Mouse (Mus musculus) hindbrain, embryonic 13.5 days (tissue): ENCODE results near the gene Kat7. TPM values are rescaled to one million over a fixed set of nuclear protein-coding genes. Genes with fewer than 3 reads are reported as not detected.
A peak's percentile ranks its signal among the peaks of the same experiment; 100 is the strongest.

ENCODE experiments used
- ATAC-seq: fragments of 200-750 bp; cut with Nextera tagmentation; 2 replicates; pipeline ENCODE4 v1.8.0; 2017; ENCODE audit warnings: moderate TSS enrichment; ENCODE audit not compliant: low FRiP score
- H3K27ac ChIP-seq: fragments of 300-500 bp; sonication (generic); 2 replicates; pipeline ENCODE4 v1.5.1; 2015; ENCODE audit warnings: inconsistent platforms, mild to moderate bottlenecking, moderate library complexity
- H3K27me3 ChIP-seq: fragments of 300-500 bp; sonication (generic); 2 replicates; pipeline ENCODE4 v1.6.1; 2015; ENCODE audit warnings: mild to moderate bottlenecking, inconsistent platforms
- H3K36me3 ChIP-seq: fragments of 300-500 bp; sonication (generic); 2 replicates; pipeline ENCODE4 v1.6.1; 2015; ENCODE audit warnings: mild to moderate bottlenecking, inconsistent platforms
- H3K4me1 ChIP-seq: fragments of 300-500 bp; sonication (generic); replicated peaks from 2 replicates; pipeline ENCODE4 v1.6.1; 2015; ENCODE audit warnings: inconsistent platforms
- H3K4me2 ChIP-seq: fragments of 300-500 bp; sonication (generic); 2 replicates; pipeline ENCODE4 v1.6.1; 2015; ENCODE audit warnings: inconsistent platforms, mild to moderate bottlenecking, moderate library complexity
- H3K4me3 ChIP-seq: fragments of 300-500 bp; sonication (generic); 2 replicates; pipeline ENCODE4 v1.5.1; 2015; ENCODE audit warnings: mild to moderate bottlenecking, inconsistent platforms
- H3K9ac ChIP-seq: fragments of 300-500 bp; sonication (generic); 2 replicates; pipeline ENCODE4 v1.6.1; 2015; ENCODE audit warnings: mild to moderate bottlenecking, inconsistent platforms
- H3K9me3 ChIP-seq: fragments of 300-500 bp; sonication (generic); 2 replicates; pipeline ENCODE4 v1.6.1; 2016; ENCODE audit warnings: inconsistent platforms
- WGBS: fragments of 180-500 bp; shearing (Covaris S2); methylation state at CpG from one replicate; pipeline ENCODE4 v1.1.7; 2015; 5-methylcytosine and 5-hydroxymethylcytosine counted together
- polyA plus RNA-seq: library from polyadenylated mRNA; unstranded; fragments of >200 nt; fragmentation: Nextera tagmentation; extraction: Ambion mirVana; gene quantifications from 2 replicates; pipeline ENCODE4 v1.2.1, GENCODE M21; 2015

The Kat7 gene
- 59.8 and 61.0 TPM in 2 replicates for polyA plus RNA-seq

GRCm38 (mm10) chr11:95310007-95310647 lies at the start of gene Kat7:
Gene Kat7, minus strand, starts transcription at chr11:95310246.
- no peaks in the 10 kb centered on the region for H3K9me3 ChIP-seq
- WGBS, result 0% methylated on average over 42 of the region's 42 CpGs
- ATAC-seq, result peak; percentile 96
- H3K9ac ChIP-seq, result peak within 1 kb of the TSS; percentile 92
- H3K4me2 ChIP-seq, result peak within 1 kb of the TSS; percentile 64
- H3K27ac ChIP-seq, result peak within 1 kb of the TSS; percentile 97
- no peaks in the 10 kb centered on the region for H3K27me3 ChIP-seq
- H3K4me3 ChIP-seq, result peak within 1 kb of the TSS; percentile 91
- H3K4me1 ChIP-seq, result peaks cover 21% of the 10 kb centered on the region
- H3K36me3 ChIP-seq, result peaks cover 10% of the 10 kb centered on the region

- ATAC-seq, result no peak
- WGBS, result 68% methylated on average over 3 of the region's 3 CpGs
- Histone ChIP-seq H3K4me3 (no peak overlapping the region), H3K27ac (no peak overlapping the region), H3K4me1 (peaks cover 13% of the 10 kb centered on the region), H3K4me2 (no peak overlapping the region), H3K27me3 (no peaks in the 10 kb centered on the region), H3K9me3 (no peaks in the 10 kb centered on the region), H3K9ac (no peak overlapping the region), H3K36me3 (no peaks in the 10 kb centered on the region)
These were observed 48.2 kb upstream of the Kat7 start for GRCm38 (mm10) chr11:95358263-95358662.

GRCm38 (mm10) chr11:95356469-95357273 lies 46.6 kb upstream of the Kat7 start:
- Histone ChIP-seq H3K36me3 (no peaks in the 10 kb centered on the region), H3K9ac (no peak overlapping the region), H3K9me3 (no peaks in the 10 kb centered on the region), H3K4me2 (no peak overlapping the region), H3K4me3 (no peak overlapping the region), H3K4me1 (peaks cover 13% of the 10 kb centered on the region), H3K27me3 (no peaks in the 10 kb centered on the region), H3K27ac (0 out of 2 replicates have a peak overlapping the region, but pooled peaks have one; percentile 2)
- WGBS, result 79% methylated on average over 17 of the region's 17 CpGs
- no peak for ATAC-seq

GRCm38 (mm10) chr11:95356039-95356438 lies 46.0 kb upstream of the Kat7 start:
- no peak overlapping the region for H3K4me2 ChIP-seq
- WGBS, result 91% methylated on average over 7 of the region's 7 CpGs
- ATAC-seq, result no peak
- H3K4me1 ChIP-seq, result peaks cover 13% of the 10 kb centered on the region
- no peaks in the 10 kb centered on the region for H3K36me3 ChIP-seq
- no peaks in the 10 kb centered on the region for H3K9me3 ChIP-seq
- no peak overlapping the region for H3K4me3 ChIP-seq
- no peak overlapping the region for H3K27ac ChIP-seq
- no peaks in the 10 kb centered on the region for H3K27me3 ChIP-seq
- H3K9ac ChIP-seq, result no peak overlapping the region

- Histone ChIP-seq H3K27me3 (no peaks in the 10 kb centered on the region), H3K9me3 (no peaks in the 10 kb centered on the region), H3K36me3 (no peaks in the 10 kb centered on the region), H3K4me2 (no peak overlapping the region), H3K4me1 (peaks cover 13% of the 10 kb centered on the region), H3K4me3 (no peak overlapping the region), H3K9ac (no peak overlapping the region), H3K27ac (no peak overlapping the region)
- no peak for ATAC-seq
- WGBS, result 92% methylated on average over 5 of the region's 5 CpGs
These were observed 45.6 kb upstream of the Kat7 start for GRCm38 (mm10) chr11:95355661-95356011.

- 92% methylated on average over 12 of the region's 12 CpGs for WGBS
- no peak overlapping the region for H3K9ac ChIP-seq
- no peak overlapping the region for H3K27ac ChIP-seq
- H3K9me3 ChIP-seq, result no peaks in the 10 kb centered on the region
- H3K4me2 ChIP-seq, result no peak overlapping the region
- H3K4me3 ChIP-seq, result no peak overlapping the region
- H3K36me3 ChIP-seq, result no peaks in the 10 kb centered on the region
- no peak for ATAC-seq
- H3K27me3 ChIP-seq, result no peaks in the 10 kb centered on the region
- peaks cover 15% of the 10 kb centered on the region for H3K4me1 ChIP-seq
These were observed 45.1 kb upstream of the Kat7 start for GRCm38 (mm10) chr11:95354945-95355660.

GRCm38 (mm10) chr11:95354228-95354944 lies 44.3 kb upstream of the Kat7 start:
- Histone ChIP-seq H3K4me1 (peaks cover 15% of the 10 kb centered on the region), H3K9me3 (no peaks in the 10 kb centered on the region), H3K27ac (no peak overlapping the region), H3K36me3 (no peaks in the 10 kb centered on the region), H3K4me3 (no peak overlapping the region), H3K27me3 (no peaks in the 10 kb centered on the region), H3K9ac (no peak overlapping the region), H3K4me2 (no peak overlapping the region)
- 88% methylated on average over 14 of the region's 14 CpGs for WGBS
- no peak for ATAC-seq

- Histone ChIP-seq H3K27ac (no peak overlapping the region), H3K36me3 (0 out of 2 replicates have a peak, but pooled peaks cover 3% of the 10 kb centered on the region), H3K9ac (no peak overlapping the region), H3K27me3 (no peaks in the 10 kb centered on the region), H3K4me1 (peaks cover 15% of the 10 kb centered on the region), H3K4me3 (no peak overlapping the region), H3K9me3 (no peaks in the 10 kb centered on the region), H3K4me2 (no peak overlapping the region)
- WGBS, result 91% methylated on average over 9 of the region's 9 CpGs
- no peak for ATAC-seq
These were observed 43.2 kb upstream of the Kat7 start for GRCm38 (mm10) chr11:95353226-95353625.

GRCm38 (mm10) chr11:95352686-95353085 lies 42.6 kb upstream of the Kat7 start:
- Histone ChIP-seq H3K27me3 (no peaks in the 10 kb centered on the region), H3K9ac (no peak overlapping the region), H3K4me2 (no peak overlapping the region), H3K9me3 (no peaks in the 10 kb centered on the region), H3K27ac (no peak overlapping the region), H3K36me3 (0 out of 2 replicates have a peak, but pooled peaks cover 3% of the 10 kb centered on the region), H3K4me1 (peaks cover 15% of the 10 kb centered on the region), H3K4me3 (no peak overlapping the region)
- WGBS, result 89% methylated on average over 2 of the region's 2 CpGs
- ATAC-seq, result no peak

- H3K9ac ChIP-seq, result no peak overlapping the region
- peaks cover 3% of the 10 kb centered on the region; the same call in 1 of the 2 replicates for H3K4me1 ChIP-seq
- H3K27ac ChIP-seq, result no peak overlapping the region
- no peaks in the 10 kb centered on the region for H3K9me3 ChIP-seq
- no peak overlapping the region for H3K4me2 ChIP-seq
- ATAC-seq, result no peak
- H3K4me3 ChIP-seq, result no peak overlapping the region
- WGBS, result 96% methylated on average over 3 of the region's 3 CpGs
- no peaks in the 10 kb centered on the region for H3K27me3 ChIP-seq
- 0 out of 2 replicates have a peak, but pooled peaks cover 3% of the 10 kb centered on the region for H3K36me3 ChIP-seq
These were observed 40.9 kb upstream of the Kat7 start for GRCm38 (mm10) chr11:95350960-95351359.

GRCm38 (mm10) chr11:95350289-95350688 lies 40.2 kb upstream of the Kat7 start:
- 69% methylated on average over 6 of the region's 6 CpGs for WGBS
- Histone ChIP-seq H3K9ac (no peak overlapping the region), H3K27ac (no peak overlapping the region), H3K27me3 (no peaks in the 10 kb centered on the region), H3K36me3 (0 out of 2 replicates have a peak, but pooled peaks cover 3% of the 10 kb centered on the region), H3K4me3 (no peak overlapping the region), H3K4me1 (peaks cover 4% of the 10 kb centered on the region; the same call in 1 of the 2 replicates), H3K9me3 (no peaks in the 10 kb centered on the region), H3K4me2 (no peak overlapping the region)
- no peak for ATAC-seq

GRCm38 (mm10) chr11:95344181-95344580 lies 34.1 kb upstream of the Kat7 start:
- Histone ChIP-seq H3K4me2 (no peak overlapping the region), H3K9me3 (no peaks in the 10 kb centered on the region), H3K4me3 (no peak overlapping the region), H3K4me1 (peaks cover 21% of the 10 kb centered on the region), H3K9ac (no peak overlapping the region), H3K27me3 (no peaks in the 10 kb centered on the region), H3K27ac (no peak overlapping the region), H3K36me3 (0 out of 2 replicates have a peak, but pooled peaks cover 3% of the 10 kb centered on the region)
- ATAC-seq, result no peak
- 85% methylated on average over 2 of the region's 2 CpGs for WGBS
